Mouse (Mus musculus) thymus, adult 18-20 months (tissue): ENCODE results near the gene Tmem214.
A peak's percentile ranks its signal among the peaks of the same experiment; 100 is the strongest.

ENCODE experiments used
- DNase-seq, 2 experiments: peaks; one replicate each; pipeline ENCODE4 v3.0.0; 2022; ENCODE audit warnings: mixed read lengths in 2 of 2

Gene Tmem214

DNA sequence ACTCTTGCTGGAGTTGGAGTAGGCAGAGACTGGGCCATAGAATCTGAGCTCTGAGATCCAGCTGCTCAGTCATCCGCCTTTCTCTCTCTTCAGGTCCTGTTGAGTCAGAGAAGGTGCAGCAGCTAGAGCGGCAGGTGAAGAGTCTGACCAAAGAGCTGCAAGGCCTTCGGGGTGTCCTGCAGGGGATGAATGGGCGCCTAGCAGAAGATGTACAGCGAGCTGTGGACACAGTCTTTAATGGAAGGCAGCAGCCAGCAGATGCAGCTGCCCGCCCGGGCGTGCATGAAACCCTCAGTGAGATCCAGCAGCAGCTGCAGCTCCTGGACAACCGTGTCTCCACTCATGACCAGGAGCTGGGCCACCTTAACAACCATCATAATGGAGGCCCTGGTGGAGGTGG lies 49.0 kb downstream of the Tmem214 start:
- DNase-seq = no peak

- no peak for DNase-seq
Observed at GRCm38 (mm10) chr5:30917348-30917747, 49.5 kb downstream of the Tmem214 start.

- no peak for DNase-seq
Observed at GRCm38 (mm10) chr5:30917891-30918670, 50.3 kb downstream of the Tmem214 start.

DNA sequence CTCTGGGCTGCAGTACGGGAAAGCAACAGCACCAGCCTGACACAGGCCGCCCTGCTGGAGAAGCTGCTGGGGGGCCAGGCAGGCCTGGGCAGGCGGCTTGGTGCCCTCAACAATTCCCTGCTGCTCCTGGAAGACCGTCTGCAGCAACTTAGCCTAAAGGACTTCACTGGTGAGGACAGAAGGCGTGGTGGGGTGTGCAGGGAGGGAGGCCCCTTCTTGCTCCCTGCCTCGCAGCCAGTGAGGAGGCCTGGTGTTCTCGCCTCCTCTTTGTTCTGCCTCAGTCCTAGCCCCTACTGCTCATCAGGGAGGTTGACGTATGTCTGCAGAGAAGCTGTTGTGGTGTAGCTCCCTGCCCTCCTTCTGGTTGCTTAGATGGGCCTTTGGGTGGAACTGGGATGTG lies 50.9 kb downstream of the Tmem214 start:
- no peak for DNase-seq

GRCm38 (mm10) chr5:30919831-30920614 lies 52.2 kb downstream of the Tmem214 start:
- DNase-seq = no peak

- no peak for DNase-seq
Observed at GRCm38 (mm10) chr5:30920621-30921020, 52.8 kb downstream of the Tmem214 start.

DNA sequence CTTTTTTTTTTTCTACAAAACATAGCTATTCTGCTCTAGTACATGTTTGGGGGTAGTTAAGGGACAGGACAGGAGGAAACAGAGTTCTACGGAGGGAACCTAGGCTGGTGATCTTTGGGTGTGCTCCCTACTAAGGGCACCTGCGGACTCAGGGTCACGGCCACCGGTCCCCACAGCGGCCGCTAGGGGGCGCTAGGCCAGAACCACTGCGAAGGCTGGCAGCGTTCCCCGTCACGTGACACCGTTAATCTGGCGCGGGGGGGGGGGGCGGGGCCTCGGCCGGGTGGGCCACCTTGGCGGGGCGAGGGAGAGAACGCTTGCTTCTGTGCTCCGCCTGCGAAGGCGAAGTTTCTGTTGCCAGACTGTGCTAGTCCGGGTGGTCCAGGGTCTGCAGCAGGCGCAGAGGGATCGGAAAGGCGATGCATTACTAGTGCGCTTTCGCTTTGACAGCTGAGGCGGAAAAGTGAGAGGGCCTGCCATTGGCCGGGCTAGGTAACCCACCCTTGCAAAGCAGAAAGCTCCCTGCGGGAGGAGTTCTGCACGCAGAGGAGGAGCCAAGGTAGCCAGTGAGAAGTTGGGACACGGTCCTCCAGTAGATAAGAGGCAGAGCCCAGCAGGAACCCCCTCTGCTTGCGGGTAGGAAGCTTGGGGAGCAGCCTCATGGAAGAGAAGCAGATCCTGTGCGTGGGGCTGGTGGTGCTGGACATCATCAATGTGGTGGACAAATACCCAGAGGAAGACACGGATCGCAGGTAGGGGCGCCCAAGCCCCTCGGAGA lies 53.6 kb downstream of the Tmem214 start, which contains the start of gene Khk:
Gene Khk, plus strand, starts transcription at position 176 of the 778 bp plus-strand sequence.
- peak; percentile 78 to 82 for DNase-seq

- no peak for DNase-seq
Observed at GRCm38 (mm10) chr5:30922581-30923041, 54.8 kb downstream of the Tmem214 start.

DNA sequence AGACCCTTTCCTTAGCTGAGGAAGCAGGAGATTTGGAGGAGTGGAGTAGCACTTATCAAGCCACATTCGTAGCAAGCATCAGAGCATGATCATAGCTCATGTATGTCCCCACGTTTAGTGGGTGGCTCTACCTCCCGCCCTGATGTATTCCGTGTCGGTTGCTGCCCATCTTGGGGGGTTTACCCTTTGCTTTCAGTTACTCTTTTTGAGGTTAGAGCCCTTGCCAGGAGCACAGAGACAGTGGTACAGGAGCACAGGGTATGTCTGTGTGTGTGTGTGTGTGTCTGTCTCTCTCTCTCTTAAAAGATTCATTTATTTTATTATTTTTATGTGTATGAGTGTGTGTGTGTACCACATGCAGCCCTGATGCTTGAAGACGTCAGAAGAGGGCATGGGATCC lies 55.3 kb downstream of the Tmem214 start:
- DNase-seq = no peak

GRCm38 (mm10) chr5:30924614-30925013 lies 56.8 kb downstream of the Tmem214 start:
- DNase-seq = no peak

GRCm38 (mm10) chr5:30925217-30925616 lies 57.4 kb downstream of the Tmem214 start:
- DNase-seq = no peak

GRCm38 (mm10) chr5:30926073-30926472 lies 58.3 kb downstream of the Tmem214 start:
- no peak for DNase-seq

- no peak for DNase-seq
Observed at GRCm38 (mm10) chr5:30927945-30928529, 60.2 kb downstream of the Tmem214 start.
